Mouse (Mus musculus) midbrain, embryonic 14.5 days (tissue): ENCODE data around the gene Prss43. TPM values are rescaled to one million over a fixed set of nuclear protein-coding genes. Genes with fewer than 3 reads are reported as not detected.

Source experiments
- ATAC-seq: fragments of 200-750 bp; cut with Nextera tagmentation; 2 replicates; pipeline ENCODE4 v1.8.0; 2017; ENCODE audit warnings: moderate number of reproducible peaks, moderate library complexity; ENCODE audit not compliant: low FRiP score, low TSS enrichment
- DNase-seq: peaks from one replicate; pipeline ENCODE4 v3.0.0-alpha.2; 2015
- H3K27ac ChIP-seq: fragments of 300-500 bp; sonication (generic); replicated peaks from 2 replicates; pipeline ENCODE4 v1.5.1; 2014; ENCODE audit warnings: mild to moderate bottlenecking, low read depth, low read length, moderate library complexity
- H3K27me3 ChIP-seq: fragments of 300-500 bp; sonication (generic); 2 replicates; pipeline ENCODE4 v1.6.1; 2014; ENCODE audit warnings: low read length, control low read depth, mixed read lengths; ENCODE audit not compliant: control insufficient read depth, insufficient read depth
- H3K36me3 ChIP-seq: fragments of 300-500 bp; sonication (generic); 2 replicates; pipeline ENCODE4 v1.6.1; 2014; ENCODE audit warnings: low read length, control low read depth; ENCODE audit not compliant: control insufficient read depth, insufficient read depth
- H3K4me1 ChIP-seq: fragments of 300-500 bp; sonication (generic); 2 replicates; pipeline ENCODE4 v1.6.1; 2014; ENCODE audit warnings: mild to moderate bottlenecking, antibody characterized with exemption, low read length, control low read depth; ENCODE audit not compliant: control insufficient read depth, insufficient read depth
- H3K4me2 ChIP-seq: fragments of 300-500 bp; sonication (generic); 2 replicates; pipeline ENCODE4 v1.6.1; 2014; ENCODE audit warnings: mild to moderate bottlenecking, low read length, moderate library complexity
- H3K4me3 ChIP-seq: fragments of 300-500 bp; sonication (generic); replicated peaks from 2 replicates; pipeline ENCODE4 v1.5.1; 2014; ENCODE audit warnings: low read depth, low read length
- H3K9ac ChIP-seq: fragments of 300-500 bp; sonication (generic); replicated peaks from 2 replicates; pipeline ENCODE4 v1.6.1; 2014; ENCODE audit warnings: mild to moderate bottlenecking, low read length, moderate library complexity
- H3K9me3 ChIP-seq: fragments of 300-500 bp; sonication (generic); 2 replicates; pipeline ENCODE4 v1.6.1; 2016; ENCODE audit warnings: low read length, control low read depth, mixed read lengths; ENCODE audit not compliant: control insufficient read depth
- WGBS: fragments of 180-500 bp; shearing (Covaris S2); extraction: QIAGEN DNeasy Blood & Tissue Kit; methylation state at CpG from one replicate; pipeline ENCODE4 v1.1.7; 2014; 5-methylcytosine and 5-hydroxymethylcytosine counted together
- polyA plus RNA-seq: library from polyadenylated mRNA; unstranded; fragments of >200 nt; fragmentation: Nextera tagmentation; extraction: Ambion mirVana; gene quantifications from 2 replicates; pipeline ENCODE4 v1.2.1, GENCODE M21; 2014

Prss43 gene
- polyA plus RNA-seq, 1 experiment from 2014 or later, result not detected

- 21% methylated on average over 5 of the region's 6 CpGs for WGBS
- Histone ChIP-seq H3K4me3 (no peak overlapping the region), H3K9me3 (no peaks in the 10 kb centered on the region), H3K4me1 (peaks cover 21% of the 10 kb centered on the region), H3K4me2 (no peak overlapping the region), H3K36me3 (no peaks in the 10 kb centered on the region), H3K9ac (no peak overlapping the region), H3K27ac (0 out of 2 replicates have a peak overlapping the region, but pooled peaks have one; percentile 41), H3K27me3 (peaks cover 19% of the 10 kb centered on the region)
- ATAC-seq (peak; percentile 32; the same call in 1 of the 2 replicates), DNase-seq (no peak)
Observed at GRCm38 (mm10) chr9:110875288-110875695, 48.8 kb downstream of the Prss43 start.

GRCm38 (mm10) chr9:110877353-110877752 lies 50.9 kb downstream of the Prss43 start:
- 96% methylated on average over 1 of the region's 1 CpGs for WGBS
- DNase-seq (no peak), ATAC-seq (no peak)
- peaks cover 21% of the 10 kb centered on the region for H3K4me1 ChIP-seq
- no peaks in the 10 kb centered on the region for H3K9me3 ChIP-seq
- H3K36me3 ChIP-seq, result no peaks in the 10 kb centered on the region
- H3K27me3 ChIP-seq, result peaks cover 32% of the 10 kb centered on the region
- no peak overlapping the region for H3K27ac ChIP-seq
- no peak overlapping the region for H3K9ac ChIP-seq
- no peak overlapping the region for H3K4me3 ChIP-seq
- no peak overlapping the region for H3K4me2 ChIP-seq

DNA sequence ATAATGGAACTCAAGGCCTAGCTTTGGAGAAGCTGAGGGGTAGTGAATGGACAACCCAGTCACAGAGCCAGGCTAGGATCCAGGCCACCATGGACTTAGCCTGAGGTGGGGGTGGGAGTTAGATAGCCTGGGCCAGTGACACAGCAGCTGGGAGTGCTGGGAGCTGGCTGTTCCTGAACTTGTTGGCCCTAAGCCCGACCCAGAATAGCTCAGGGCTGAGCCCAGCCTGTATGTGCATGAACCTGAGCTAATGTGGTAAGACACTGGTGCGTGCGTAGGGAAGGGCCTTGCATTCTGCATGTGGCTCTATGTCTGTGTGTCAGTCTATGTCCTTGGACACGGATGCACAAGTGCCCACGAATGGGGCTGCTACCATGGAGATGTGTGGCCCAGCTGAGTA lies 51.4 kb downstream of the Prss43 start:
- no peak for ATAC-seq
- Histone ChIP-seq H3K27ac (no peak overlapping the region), H3K4me2 (no peak overlapping the region), H3K9me3 (no peaks in the 10 kb centered on the region), H3K4me3 (no peak overlapping the region), H3K9ac (no peak overlapping the region), H3K4me1 (peaks cover 21% of the 10 kb centered on the region), H3K36me3 (no peaks in the 10 kb centered on the region), H3K27me3 (peaks cover 30% of the 10 kb centered on the region)
- DNase-seq, result no peak
- 87% methylated on average over 5 of the region's 5 CpGs for WGBS

DNA sequence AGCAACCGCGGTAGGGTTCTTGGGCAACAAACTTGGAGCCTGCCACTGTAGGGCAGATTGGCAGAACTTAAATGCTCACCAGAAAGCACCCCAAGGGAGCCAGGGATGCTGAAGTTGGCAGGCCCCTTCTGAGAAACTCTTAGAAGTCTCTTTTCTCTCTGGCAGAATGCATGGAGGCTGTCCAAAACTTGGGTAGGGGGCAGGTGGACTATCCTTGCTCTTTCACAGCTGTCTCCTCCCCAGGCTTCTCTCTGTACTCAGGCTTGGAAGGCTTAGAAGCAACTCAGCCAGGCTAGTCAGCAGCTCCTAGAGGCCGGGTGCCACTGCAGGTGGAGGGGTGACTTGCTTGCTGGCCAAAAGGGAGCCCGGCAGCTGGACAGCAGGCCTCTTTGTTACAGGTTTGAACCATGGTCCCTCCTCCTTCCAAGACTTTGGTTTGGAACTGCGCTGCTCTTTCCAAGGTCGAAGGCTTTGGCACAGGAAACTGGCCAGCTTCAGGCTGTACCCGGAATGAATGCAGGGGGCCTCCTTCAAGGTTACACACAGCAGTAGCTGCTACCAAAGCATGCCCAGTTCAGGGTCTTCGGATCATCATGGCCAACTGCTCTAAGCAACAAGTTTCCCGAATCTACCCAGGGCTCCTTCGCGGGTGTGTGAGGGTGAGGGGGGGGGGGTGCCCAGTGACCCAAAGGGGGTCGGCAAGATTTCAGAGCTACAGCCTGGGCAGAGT lies 52.9 kb downstream of the Prss43 start, which contains the start of gene Als2cl:
Als2cl (plus strand) TSS at position 680 of the 730 bp plus-strand sequence.
- Histone ChIP-seq H3K4me3 (peak within 1 kb of the TSS; percentile 44), H3K9ac (peak within 1 kb of the TSS; percentile 36), H3K36me3 (no peaks in the 10 kb centered on the region), H3K27me3 (peaks cover 28% of the 10 kb centered on the region), H3K4me1 (peaks cover 12% of the 10 kb centered on the region), H3K4me2 (peak within 1 kb of the TSS; percentile 65), H3K9me3 (no peaks in the 10 kb centered on the region), H3K27ac (no peak within 1 kb of the TSS)
- 10% methylated on average over 12 of the region's 12 CpGs for WGBS
- peak; percentile 22 for DNase-seq
- no peak for ATAC-seq

DNA sequence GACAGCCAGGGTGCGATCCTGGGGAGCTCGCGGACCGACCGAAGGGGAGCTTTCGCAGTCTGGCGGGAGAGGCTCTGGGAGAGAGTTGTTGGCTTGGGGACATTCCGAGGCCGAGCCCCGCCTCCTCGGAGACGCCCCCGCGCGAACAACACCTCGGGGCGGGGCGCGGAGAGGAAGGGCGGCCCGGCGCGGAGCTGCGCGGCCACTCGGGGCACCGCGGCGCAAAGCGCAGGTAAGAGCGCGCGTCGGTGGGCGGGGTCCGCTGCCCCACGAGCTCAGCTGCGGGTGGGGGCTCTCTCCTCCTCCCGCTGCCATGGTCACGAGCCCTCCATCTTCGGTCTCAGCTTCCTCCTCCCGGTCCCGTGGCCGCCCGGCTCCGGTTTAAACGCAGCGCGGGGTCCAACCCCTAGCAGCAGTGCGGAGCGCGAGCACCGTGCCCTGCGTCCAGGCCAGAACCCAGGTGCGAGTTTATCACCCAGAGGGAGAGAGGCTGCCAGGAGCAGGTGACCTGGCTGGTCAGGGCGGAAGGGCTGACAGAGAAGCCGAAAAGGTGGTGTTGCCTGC lies 53.6 kb downstream of the Prss43 start, which contains the start of gene Tmie:
Tmie (minus strand) TSS at position 116 of the 564 bp plus-strand sequence.
- H3K9ac ChIP-seq, result peak within 1 kb of the TSS; percentile 36
- ATAC-seq, result no peak

DNA sequence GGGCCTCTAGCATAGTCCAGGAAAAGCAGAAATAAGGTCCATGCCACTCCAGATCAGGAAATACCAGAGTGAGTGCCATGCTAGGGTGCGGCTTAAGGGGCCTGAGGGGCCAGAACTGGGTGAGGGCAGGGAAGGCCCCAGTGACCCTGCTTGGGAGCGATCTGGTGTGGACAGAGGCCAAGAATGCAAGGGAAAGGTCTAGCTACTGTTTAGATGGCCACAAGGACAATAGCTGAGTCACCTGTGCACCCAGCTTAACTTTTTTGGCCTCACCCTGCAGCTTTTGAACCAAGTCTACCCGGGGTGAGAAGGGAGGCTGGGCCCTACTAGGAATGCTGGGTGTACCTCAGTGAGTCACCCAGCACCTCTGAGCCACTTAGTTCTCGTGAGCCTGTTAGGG lies 54.3 kb downstream of the Prss43 start:
- WGBS, result 66% methylated on average over 4 of the region's 4 CpGs
- DNase-seq, result no peak
- Histone ChIP-seq H3K4me2 (no peak overlapping the region), H3K9me3 (no peaks in the 10 kb centered on the region), H3K36me3 (no peaks in the 10 kb centered on the region), H3K27ac (no peak overlapping the region), H3K4me1 (no peaks in the 10 kb centered on the region), H3K27me3 (peaks cover 28% of the 10 kb centered on the region), H3K4me3 (peak overlapping the region; percentile 44), H3K9ac (no peak overlapping the region)
- ATAC-seq, result no peak

More for the DNA sequence above, 53.6 kb downstream of the Prss43 start, which contains the start of gene Tmie:
- no peak within 1 kb of the TSS for H3K27ac ChIP-seq
- DNase-seq, result peak; percentile 47
- H3K4me2 ChIP-seq, result peak within 1 kb of the TSS; percentile 65
- peak within 1 kb of the TSS; percentile 44 for H3K4me3 ChIP-seq
- H3K36me3 ChIP-seq, result no peaks in the 10 kb centered on the region
- H3K9me3 ChIP-seq, result no peaks in the 10 kb centered on the region
- WGBS, result under 1% methylated on average over 57 of the region's 57 CpGs
- H3K27me3 ChIP-seq, result peaks cover 28% of the 10 kb centered on the region
- H3K4me1 ChIP-seq, result peaks cover 4% of the 10 kb centered on the region

Other genes with a start within 250 kb of the Prss43 start
- 22.2 and 33.7 TPM in 2 replicates for gene Nradd, start 202.2 kb upstream of the Prss43 start, polyA plus RNA-seq
- gene Nbeal2, start 172.5 kb upstream of the Prss43 start, polyA plus RNA-seq, result 3.6 and 5.3 TPM in 2 replicates
- 106 and 122 TPM in 2 replicates for gene Ccdc12, start 170.2 kb upstream of the Prss43 start, polyA plus RNA-seq
- gene Myl3, start 84.8 kb upstream of the Prss43 start, polyA plus RNA-seq, result 0.25 TPM in 1 of 2 replicates, not detected in the other
- 5.8 and 9.3 TPM in 2 replicates for gene Pth1r, start 79.5 kb upstream of the Prss43 start, polyA plus RNA-seq
- gene Prss42, start 28.5 kb upstream of the Prss43 start, polyA plus RNA-seq, result not detected in 2 replicates
- gene Prss44, start 12.7 kb upstream of the Prss43 start, polyA plus RNA-seq, result not detected in 2 replicates
- not detected in 2 replicates for gene Prss45, start 7.9 kb downstream of the Prss43 start, polyA plus RNA-seq
- gene Prss46, start 17.8 kb downstream of the Prss43 start, polyA plus RNA-seq, result not detected in 2 replicates
- gene Prss50, start 31.3 kb downstream of the Prss43 start, polyA plus RNA-seq, result 0.24 and 0.34 TPM in 2 replicates
- gene Als2cl, start 53.2 kb downstream of the Prss43 start, polyA plus RNA-seq, result 0.50 and 0.72 TPM in 2 replicates
- 0.75 and 1.5 TPM in 2 replicates for gene Tmie, start 53.4 kb downstream of the Prss43 start, polyA plus RNA-seq
- not detected in 2 replicates for gene Fam240a, start 90.2 kb downstream of the Prss43 start, polyA plus RNA-seq
- not detected in 2 replicates for gene Tdgf1, start 119.5 kb downstream of the Prss43 start, polyA plus RNA-seq
- gene Lrrc2, start 124.9 kb downstream of the Prss43 start, polyA plus RNA-seq, result 0.38 and 0.51 TPM in 2 replicates
- gene Rtp3, start 163.9 kb downstream of the Prss43 start, polyA plus RNA-seq, result not detected in 2 replicates
- gene Ltf, start 192.6 kb downstream of the Prss43 start, polyA plus RNA-seq, result 0.24 and 0.51 TPM in 2 replicates
- gene Ccrl2, start 230.8 kb downstream of the Prss43 start, polyA plus RNA-seq, result 1.2 and 1.9 TPM in 2 replicates